Mouse (Mus musculus) embryonic fibroblast, embryonic 13.5 days (primary cell): ENCODE measurements around the gene Epx.

Source experiments
- CTCF ChIP-seq: IDR thresholded peaks from 2 replicates; pipeline ENCODE4 v1.5.1; 2011; ENCODE audit warnings: mild to moderate bottlenecking, control low read depth, low read length, moderate library complexity, borderline replicate concordance; ENCODE audit not compliant: insufficient read depth
- POLR2A ChIP-seq: IDR thresholded peaks from 2 replicates; pipeline ENCODE4 v1.6.1; 2011; ENCODE audit warnings: low read depth, mild to moderate bottlenecking, control low read depth, low read length, moderate library complexity

- TF ChIP-seq CTCF (no peak), POLR2A (no peak)
These were observed 29.0 kb upstream of the Epx start for GRCm38 (mm10) chr11:87904331-87904730.
